ENCODE assay signal across 15 mouse cellular contexts in the genomic region with DNA sequence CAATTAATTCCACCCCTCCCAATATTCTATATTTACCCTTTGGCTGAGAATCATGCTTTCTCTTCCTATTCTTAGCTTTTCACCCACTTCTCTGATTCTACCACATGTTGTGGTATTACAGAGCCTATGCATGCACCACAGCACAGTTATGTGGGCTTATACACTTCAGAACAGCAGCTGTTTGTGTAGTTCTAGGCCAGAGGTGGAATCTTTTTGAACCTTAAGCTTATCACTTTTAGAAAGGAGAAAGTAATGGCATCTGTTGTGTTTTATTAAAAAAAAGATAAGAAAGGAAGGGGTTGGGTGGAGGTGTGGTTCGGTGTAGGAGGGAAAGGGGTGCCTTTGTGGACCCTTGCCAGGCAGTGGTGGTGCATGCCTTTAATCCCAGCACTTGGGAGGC. TPM values are rescaled to one million over a fixed set of nuclear protein-coding genes. Genes with fewer than 3 reads are reported as not detected.
DNase-seq lines count a peak whose midpoint lies in the region; ATAC-seq lines count a peak whose summit lies in the region.
"Had no signal": no experiment of that assay in that cellular context is flagged by ENCODE, and none has a peak within 500 bp of the region (broad histone marks: within the 10 kb centered on the region; RNA-seq: fewer than 3 reads in every experiment).

No protein-coding gene starts in this region.

- no peak overlapping the region for H3K4me3 ChIP-seq in heart, embryonic 10.5 days
- peak overlapping the region; percentile 64 for H3K4me3 ChIP-seq in liver, embryonic 13.5 days (replicated peaks)
- H3K4me3 ChIP-seq in embryonic facial prominence, embryonic 10.5 days, result no peak overlapping the region
- H3K4me3 ChIP-seq: midbrain, embryonic 13.5 days had no signal

- peak overlapping the region; percentile 61 for H3K4me2 ChIP-seq in liver, embryonic 13.5 days
- H3K4me2 ChIP-seq: hindbrain, embryonic 14.5 days; midbrain, embryonic 13.5 days had no signal

- H3K27me3 ChIP-seq in heart, embryonic 10.5 days (ENCODE audit: insufficient read depth, poor library complexity, severe bottlenecking), result no peaks in the 10 kb centered on the region
- no peaks in the 10 kb centered on the region for H3K27me3 ChIP-seq in liver, embryonic 13.5 days
- H3K27me3 ChIP-seq in embryonic facial prominence, embryonic 10.5 days (replicated peaks; ENCODE audit: low read depth, poor library complexity, severe bottlenecking), result no peaks in the 10 kb centered on the region
- H3K27me3 ChIP-seq: midbrain, embryonic 13.5 days had no signal

- peak overlapping the region; percentile 63 for H3K9ac ChIP-seq in liver, embryonic 13.5 days
- H3K9ac ChIP-seq: hindbrain, embryonic 14.5 days; midbrain, embryonic 13.5 days had no signal

- 80% methylated on average over 1 of the region's 1 CpGs for WGBS in heart, embryonic 10.5 days
- 22% methylated on average over 1 of the region's 1 CpGs for WGBS in liver, embryonic 13.5 days (ENCODE audit: insufficient replicate concordance)
- 84% methylated on average over 1 of the region's 1 CpGs for WGBS in embryonic facial prominence, embryonic 10.5 days

- H3K27ac ChIP-seq in heart, embryonic 10.5 days, result peak overlapping the region; percentile 31; the same call in 1 of the 2 replicates
- H3K27ac ChIP-seq in liver, embryonic 13.5 days, result peak overlapping the region; percentile 95
- no peak overlapping the region for H3K27ac ChIP-seq in embryonic facial prominence, embryonic 10.5 days (replicated peaks)
- H3K27ac ChIP-seq: hindbrain, embryonic 14.5 days; midbrain, embryonic 13.5 days had no signal

- H3K9me3 ChIP-seq in heart, embryonic 10.5 days, result no peaks in the 10 kb centered on the region
- H3K9me3 ChIP-seq in liver, embryonic 13.5 days (replicated peaks), result no peaks in the 10 kb centered on the region
- no peaks in the 10 kb centered on the region for H3K9me3 ChIP-seq in embryonic facial prominence, embryonic 10.5 days
- H3K9me3 ChIP-seq: midbrain, embryonic 13.5 days had no signal

- 0 out of 2 replicates have a peak, but pooled peaks cover 6% of the 10 kb centered on the region for H3K4me1 ChIP-seq in heart, embryonic 10.5 days
- peaks cover 44% of the 10 kb centered on the region for H3K4me1 ChIP-seq in liver, embryonic 13.5 days (replicated peaks)
- peaks cover 6% of the 10 kb centered on the region; the same call in 1 of the 2 replicates for H3K4me1 ChIP-seq in embryonic facial prominence, embryonic 10.5 days

- ATAC-seq in liver, embryonic 13.5 days (ENCODE audit: low read depth), result peak; percentile 29
- ATAC-seq: midbrain, embryonic 13.5 days had no signal

- H3K36me3 ChIP-seq in heart, embryonic 10.5 days, result no peaks in the 10 kb centered on the region
- no peaks in the 10 kb centered on the region for H3K36me3 ChIP-seq in liver, embryonic 13.5 days
- no peaks in the 10 kb centered on the region for H3K36me3 ChIP-seq in embryonic facial prominence, embryonic 10.5 days (replicated peaks)
- H3K36me3 ChIP-seq: midbrain, embryonic 13.5 days had no signal

- intact Hi-C loops in heart, postnatal 36 days (cut with DNase I), result no loop called here

- no peak for DNase-seq in heart, embryonic 10.5 days (ENCODE audit: low spot score)
- DNase-seq in heart, postnatal 36 days, result no peak
- DNase-seq in MEL-GATA-1-ER (ENCODE audit: extremely low read depth, low read depth), result peak; percentile 77
- no peak for DNase-seq in liver, embryonic 13.5 days
- DNase-seq in naive thymus-derived CD4-positive, alpha-beta T cell, adult 2 months (ENCODE audit: low read depth), result peak; percentile 32
- DNase-seq in retina, embryonic 14.5 days (ENCODE audit: low spot score), result no peak
- DNase-seq in embryonic facial prominence, embryonic 10.5 days (ENCODE audit: low spot score), result no peak
- DNase-seq in embryo, embryonic 9.5 days (ENCODE audit: extremely low spot score), result no peak
- DNase-seq: B cell, adult 2 months; cerebellum, adult 9-11 months; gastrocnemius, postnatal 36 days; kidney, adult 11 months; kidney, postnatal 25 days had no signal

RNA-seq across cellular contexts. Expression of gene Cdk17, which starts 16.1 kb away (rescaled TPM):
- polyA plus RNA-seq in heart, embryonic 10.5 days (2016; fragmentation: Nextera tagmentation; extraction: Ambion mirVana), result 16.4 and 20.0 TPM in 2 replicates
- 10 to 100 TPM; 14.3 to 16.8 TPM for total RNA-seq in heart, postnatal 36 days (2021)
- 10.1 and 12.0 TPM in 2 replicates for polyA plus RNA-seq in liver, embryonic 13.5 days (2015; fragmentation: Nextera tagmentation; extraction: Ambion mirVana)
- polyA plus RNA-seq in embryonic facial prominence, embryonic 10.5 days (2016; fragmentation: Nextera tagmentation; extraction: Ambion mirVana), result 18.1 and 19.0 TPM in 2 replicates

Comparison
In these comparisons a context has a peak if more than half of its experiments do, and no peak if none do; other contexts are left out.
1. DNase-seq: peak in MEL-GATA-1-ER (single experiment) and naive thymus-derived CD4-positive, alpha-beta T cell, adult 2 months (single experiment); none in heart, embryonic 10.5 days (single experiment), heart, postnatal 36 days (0 of 2), liver, embryonic 13.5 days (single experiment), retina, embryonic 14.5 days (single experiment), embryonic facial prominence, embryonic 10.5 days (single experiment) and embryo, embryonic 9.5 days (single experiment).